Mouse (Mus musculus): ENCODE measurements around the gene Gm21409. TPM values are rescaled to one million over a fixed set of nuclear protein-coding genes. Genes with fewer than 3 reads are reported as not detected.
"Not testable (repeated sequence)": the region's sequence is repeated elsewhere in the genome, so short reads cannot be mapped to it uniquely, and the experiment has no call there.

The Gm21409 gene
- not detected in 2 replicates for polyA plus RNA-seq (2012; ENCODE audit: insufficient read depth, low replicate concordance)

DNA sequence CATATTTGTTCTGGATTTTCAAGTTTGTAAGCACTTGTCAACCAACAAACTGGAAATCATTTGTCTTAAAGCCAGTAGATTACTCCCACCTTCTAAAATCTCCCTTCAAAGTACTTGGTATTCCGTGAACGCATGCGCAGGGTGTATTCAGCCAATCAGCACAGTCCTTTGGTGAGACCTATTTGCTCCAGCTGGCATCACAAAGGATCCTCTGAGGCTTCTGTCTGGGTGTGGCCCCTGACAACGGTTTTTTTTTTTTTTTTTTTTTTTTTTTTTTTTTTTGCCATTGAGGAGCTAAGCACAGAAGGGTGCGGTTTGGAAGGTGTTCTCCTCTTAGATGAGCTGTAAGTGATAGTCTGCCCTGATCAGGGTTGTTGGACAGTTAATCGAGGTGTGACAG is at the start of gene Gm21409:
TSS of gene Gm21409 (plus strand) at position 301 of the 400 bp plus-strand sequence.
- H3K4me3 ChIP-seq (replicated peaks); H3K9me3 ChIP-seq; H3K27me3 ChIP-seq (replicated peaks): not testable (repeated sequence)

More for the DNA sequence above, at the start of gene Gm21409:
- H3K36me3 ChIP-seq (replicated peaks; ENCODE audit: low read length); H3K4me1 ChIP-seq: not testable (repeated sequence)

Other genes with a start within 250 kb of the Gm21409 start
- gene Gm21394, start 181.8 kb upstream of the Gm21409 start, polyA plus RNA-seq (2012; ENCODE audit: insufficient read depth, low replicate concordance): not detected in 2 replicates